Mouse (Mus musculus) WW6 (cell line): ENCODE measurements at regions not wholly inside any gene's neighbourhood (a gene's known extent, or its start where the extent isn't known, plus 50 kb on each side); places are given as distances from the start of the nearest gene placed in this dataset.

Source experiments
- DNase-seq: peaks from one replicate; pipeline ENCODE4 v3.0.0-alpha.2; 2013; ENCODE audit warnings: low read depth, low spot score

GRCm38 (mm10) chr4:124542696-124543095, 67.9 kb downstream of the 3100002H09Rik start:
- DNase-seq: no peak

GRCm38 (mm10) chr4:124538471-124538870, 72.1 kb downstream of the 3100002H09Rik start:
- DNase-seq: no peak

GRCm38 (mm10) chr4:124537681-124538080, 72.9 kb downstream of the 3100002H09Rik start:
- no peak for DNase-seq

GRCm38 (mm10) chr4:124533614-124534013, 77.0 kb downstream of the 3100002H09Rik start:
- DNase-seq: no peak

- no peak for DNase-seq
These were observed 80.0 kb downstream of the 3100002H09Rik start for GRCm38 (mm10) chr4:124530596-124530995.

GRCm38 (mm10) chr4:124526822-124527221, 83.8 kb downstream of the 3100002H09Rik start:
- no peak for DNase-seq

- no peak for DNase-seq
These were observed 84.2 kb downstream of the 3100002H09Rik start for GRCm38 (mm10) chr4:124526362-124526761.

- no peak for DNase-seq
These were observed 90.3 kb downstream of the 3100002H09Rik start for GRCm38 (mm10) chr4:124520309-124520708.

GRCm38 (mm10) chr4:124511761-124512160, 98.8 kb downstream of the 3100002H09Rik start:
- DNase-seq: no peak

- no peak for DNase-seq
These were observed 99.8 kb downstream of the 3100002H09Rik start for GRCm38 (mm10) chr4:124510816-124511215.

- DNase-seq: no peak
These were observed 100.9 kb downstream of the 3100002H09Rik start for GRCm38 (mm10) chr4:124509695-124510094.

GRCm38 (mm10) chr4:124506083-124506647, 104.4 kb downstream of the 3100002H09Rik start:
- no peak for DNase-seq

GRCm38 (mm10) chr4:124501785-124502184, 108.8 kb downstream of the 3100002H09Rik start:
- no peak for DNase-seq

GRCm38 (mm10) chr4:124498043-124498442, 112.6 kb downstream of the 3100002H09Rik start:
- no peak for DNase-seq

GRCm38 (mm10) chr4:124485941-124486581, 124.5 kb downstream of the 3100002H09Rik start:
- DNase-seq: no peak

- DNase-seq: no peak
These were observed 125.7 kb downstream of the 3100002H09Rik start for GRCm38 (mm10) chr4:124484613-124485586.

- no peak for DNase-seq
These were observed 132.7 kb downstream of the 3100002H09Rik start for GRCm38 (mm10) chr4:124477870-124478301.

GRCm38 (mm10) chr4:124477359-124477868, 133.2 kb downstream of the 3100002H09Rik start:
- DNase-seq: no peak

- no peak for DNase-seq
These were observed 145.3 kb downstream of the 3100002H09Rik start for GRCm38 (mm10) chr4:124465229-124465820.

GRCm38 (mm10) chr4:124455511-124456338, 154.9 kb downstream of the 3100002H09Rik start:
- no peak for DNase-seq

- DNase-seq: no peak
These were observed 159.5 kb downstream of the 3100002H09Rik start for GRCm38 (mm10) chr4:124451131-124451530.
